18 mouse cellular contexts compared by ENCODE assay signal in the genomic region with DNA sequence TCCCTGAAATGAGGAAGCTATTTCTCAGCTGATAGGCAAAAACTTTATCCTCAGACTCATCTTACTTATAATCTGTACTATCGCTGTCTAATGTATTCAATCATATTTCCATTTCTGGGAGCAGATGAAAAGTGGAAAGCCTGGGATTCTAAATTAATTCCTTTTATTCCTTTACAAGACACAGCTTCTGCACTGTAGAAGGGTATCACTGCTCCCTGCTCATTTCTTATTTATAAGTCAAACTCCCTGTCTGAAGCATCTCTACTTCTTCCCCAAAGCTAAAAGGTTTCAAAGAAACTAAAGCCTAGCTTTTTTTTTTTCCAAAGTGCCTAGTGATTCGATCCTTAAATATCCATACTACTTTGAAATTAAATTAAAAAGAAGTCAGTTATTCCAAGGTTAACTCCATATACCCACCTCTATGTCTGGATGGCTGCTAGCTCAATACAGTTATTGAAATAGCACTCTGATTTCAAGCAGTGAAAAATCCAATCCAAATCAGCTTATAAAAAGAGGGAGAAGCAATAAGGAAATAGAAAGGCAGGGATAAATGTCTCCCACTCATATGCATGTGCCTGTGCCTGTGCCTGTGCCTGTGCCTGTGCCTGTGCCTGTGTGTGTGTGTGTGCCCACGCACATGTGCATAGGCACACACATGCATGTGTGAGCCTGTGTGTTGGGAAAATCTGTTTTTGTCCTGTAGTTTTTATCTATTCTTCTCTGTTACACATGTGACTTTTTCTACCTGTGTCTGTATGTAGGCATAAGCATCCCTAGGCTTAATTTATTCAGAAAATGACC.
"Had no signal": no experiment of that assay in that cellular context is flagged by ENCODE, and none has a peak within 500 bp of the region (broad histone marks: within the 10 kb centered on the region; RNA-seq: fewer than 3 reads in every experiment).

No protein-coding gene starts in this region.

- H3K27ac ChIP-seq: liver, embryonic 12.5 days; liver, embryonic 14.5 days; neural tube, embryonic 13.5 days; neural tube, embryonic 15.5 days had no signal

- H3K9ac ChIP-seq: liver, embryonic 12.5 days; liver, embryonic 14.5 days; lung, embryonic 14.5 days; neural tube, embryonic 13.5 days; neural tube, embryonic 15.5 days had no signal

- H3K4me2 ChIP-seq: liver, embryonic 12.5 days; lung, embryonic 14.5 days; neural tube, embryonic 13.5 days; neural tube, embryonic 15.5 days had no signal

- H3K27me3 ChIP-seq: liver, embryonic 12.5 days; megakaryocyte, embryonic 14.5 days; neural tube, embryonic 13.5 days; neural tube, embryonic 15.5 days had no signal

- H3K9me3 ChIP-seq: liver, embryonic 12.5 days; megakaryocyte, embryonic 14.5 days; neural tube, embryonic 13.5 days; neural tube, embryonic 15.5 days had no signal

- ATAC-seq: liver, embryonic 12.5 days had no signal

- H3K4me3 ChIP-seq: liver, embryonic 12.5 days; megakaryocyte, embryonic 14.5 days; myocyte; neural tube, embryonic 13.5 days; neural tube, embryonic 15.5 days had no signal

- H3K36me3 ChIP-seq: liver, embryonic 12.5 days; neural tube, embryonic 13.5 days; neural tube, embryonic 15.5 days had no signal

- DNase-seq: lung, adult 18-20 months; lung, embryonic 14.5 days; lung, postnatal 10 days; lung, postnatal 4 days; retina, postnatal 1 day; right cerebral cortex, adult 18-20 months; right cerebral cortex, postnatal 25 days; right cerebral cortex, postnatal 4 days; spleen, adult 18-20 months; thymus, adult 18-20 months; thymus, postnatal 14 days; thymus, postnatal 36 days had no signal

- H3K4me1 ChIP-seq: liver, embryonic 12.5 days; megakaryocyte, embryonic 14.5 days; neural tube, embryonic 13.5 days; neural tube, embryonic 15.5 days had no signal
